Mouse (Mus musculus) gastrocnemius, adult 8-10 months (tissue): ENCODE results near the gene Cdyl. TPM values are rescaled to one million over a fixed set of nuclear protein-coding genes. Genes with fewer than 3 reads are reported as not detected.

Source experiments
- DNase-seq, 2 experiments: peaks; one replicate each; pipeline ENCODE4 v3.0.0; 2022; ENCODE audit warnings: low spot score in 2 of 2
- total RNA-seq, 4 experiments: library from RNA; stranded (reverse); gene quantifications; 2 replicates each; pipeline ENCODE4 v1.2.4; 2022

The Cdyl gene
- total RNA-seq, 4 experiments from 2014 or later = 4.7 to 5.7 (median 5.4) TPM

DNA sequence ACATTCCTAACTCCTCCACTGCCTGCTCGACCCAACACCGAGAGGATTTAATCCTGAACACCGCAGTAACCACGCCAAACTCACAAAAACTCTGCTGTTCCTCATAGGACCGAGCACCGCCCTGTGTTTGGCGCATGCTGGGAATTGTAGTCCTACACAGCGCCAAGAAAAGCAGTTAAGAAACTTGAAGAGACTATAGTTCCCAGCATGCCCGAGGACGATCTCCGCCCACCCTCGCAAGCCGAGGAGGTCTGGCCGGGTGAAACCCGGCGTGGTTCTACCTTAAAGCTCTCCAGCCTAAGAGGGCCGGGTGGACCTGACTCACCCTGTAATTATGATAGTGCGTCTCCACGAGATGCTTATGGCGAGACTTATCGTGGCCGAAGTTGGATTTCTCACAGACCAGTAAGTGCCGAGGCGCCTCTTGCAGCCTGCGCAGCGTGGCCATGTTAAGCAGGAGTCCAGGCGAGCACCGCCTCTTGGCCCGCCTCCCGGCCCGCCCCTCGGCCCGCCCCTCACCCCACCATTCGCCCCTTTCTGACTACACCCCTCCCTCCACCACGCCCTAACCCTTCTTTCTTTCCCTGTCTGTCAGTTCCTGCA, 246.3 kb downstream of the Cdyl start, which contains the start of gene Rpp40:
Gene Rpp40, minus strand, starts transcription at position 481 of the 603 bp plus-strand sequence.
- peak; percentile 80 to 89 for DNase-seq

DNA sequence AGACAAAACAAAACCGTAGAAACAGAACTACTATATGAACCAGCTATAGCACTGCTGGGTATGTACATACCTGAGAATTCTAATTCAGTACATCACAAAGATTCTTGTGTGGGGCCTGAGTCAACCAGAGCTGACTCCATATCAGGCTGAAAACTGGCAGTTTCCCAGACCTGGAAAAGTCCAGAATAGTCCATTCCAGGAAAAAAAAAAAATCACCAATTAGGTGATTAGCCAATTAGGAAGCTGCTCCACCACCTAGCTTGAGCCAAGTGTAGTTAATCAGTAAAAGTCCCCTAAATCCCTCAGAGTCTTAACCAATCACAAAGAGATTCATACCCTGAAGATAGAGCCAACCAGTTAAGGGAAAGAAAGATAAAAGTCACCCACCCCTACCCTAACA, 251.8 kb downstream of the Cdyl start:
- DNase-seq = no peak

Other genes starting within 250 kb of the Cdyl start
- gene Rpp40, start 246.5 kb downstream of the Cdyl start, total RNA-seq = 10 to 100 TPM; 14.2 to 21.4 (median 15.2) TPM